Mouse (Mus musculus): ENCODE data around the gene Slirp.

Slirp gene

GRCm38 (mm10) chr12:87443700-87444122 lies at the start of gene Slirp, which contains the start of gene Alkbh1:
Gene Slirp (plus strand): TSS chr12:87443896.
Gene Alkbh1 (minus strand): TSS chr12:87444017.
- DNase-seq, result peak; percentile 87

GRCm38 (mm10) chr12:87394316-87394715 lies 49.4 kb upstream of the Slirp start:
- DNase-seq, result no peak

GRCm38 (mm10) chr12:87397126-87397525 lies 46.6 kb upstream of the Slirp start:
- no peak for DNase-seq

GRCm38 (mm10) chr12:87397811-87398417 lies 45.8 kb upstream of the Slirp start:
- no peak for DNase-seq

GRCm38 (mm10) chr12:87399119-87399819 lies 44.4 kb upstream of the Slirp start:
- DNase-seq, result no peak

DNA sequence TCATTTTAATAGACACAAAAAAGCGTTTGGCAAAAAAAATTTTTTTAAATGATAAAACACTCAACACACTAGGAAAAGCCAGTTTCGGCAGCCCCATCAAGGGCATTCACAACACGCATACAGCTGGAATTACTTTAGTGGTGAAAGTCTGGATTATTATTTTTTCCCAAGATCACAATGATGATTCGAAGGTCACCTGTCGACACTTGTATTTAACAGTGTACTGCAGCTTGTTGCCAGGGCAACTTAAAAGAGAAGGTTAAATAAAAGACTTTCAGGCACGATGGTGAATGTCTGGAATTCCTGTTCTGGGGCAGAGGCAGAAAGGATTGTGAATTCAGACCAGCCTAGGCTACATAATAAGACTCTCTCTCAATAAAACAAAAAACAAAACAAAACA lies 41.8 kb upstream of the Slirp start:
- DNase-seq, result no peak

- DNase-seq, result no peak
Observed at GRCm38 (mm10) chr12:87405165-87405564, 38.5 kb upstream of the Slirp start.

DNA sequence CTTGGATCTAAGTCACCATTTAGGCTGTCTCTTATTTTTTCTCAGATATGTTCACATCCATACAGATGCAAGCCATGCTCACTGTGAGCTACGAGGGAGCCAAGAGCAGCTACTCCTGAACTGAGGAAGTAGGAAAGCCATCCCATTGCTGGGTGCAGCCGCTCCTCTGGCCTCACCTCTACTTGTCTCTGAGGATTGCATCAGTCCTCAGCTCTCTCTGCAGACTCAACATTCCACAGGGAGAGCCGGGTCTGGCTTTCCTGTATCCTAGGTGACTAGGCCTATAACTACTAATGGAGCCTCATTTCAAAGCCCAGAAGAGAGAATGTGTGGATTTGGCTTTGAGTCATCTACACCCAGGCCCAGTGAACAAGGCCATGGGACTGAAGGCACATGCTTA lies 38.0 kb upstream of the Slirp start:
- DNase-seq, result no peak

DNA sequence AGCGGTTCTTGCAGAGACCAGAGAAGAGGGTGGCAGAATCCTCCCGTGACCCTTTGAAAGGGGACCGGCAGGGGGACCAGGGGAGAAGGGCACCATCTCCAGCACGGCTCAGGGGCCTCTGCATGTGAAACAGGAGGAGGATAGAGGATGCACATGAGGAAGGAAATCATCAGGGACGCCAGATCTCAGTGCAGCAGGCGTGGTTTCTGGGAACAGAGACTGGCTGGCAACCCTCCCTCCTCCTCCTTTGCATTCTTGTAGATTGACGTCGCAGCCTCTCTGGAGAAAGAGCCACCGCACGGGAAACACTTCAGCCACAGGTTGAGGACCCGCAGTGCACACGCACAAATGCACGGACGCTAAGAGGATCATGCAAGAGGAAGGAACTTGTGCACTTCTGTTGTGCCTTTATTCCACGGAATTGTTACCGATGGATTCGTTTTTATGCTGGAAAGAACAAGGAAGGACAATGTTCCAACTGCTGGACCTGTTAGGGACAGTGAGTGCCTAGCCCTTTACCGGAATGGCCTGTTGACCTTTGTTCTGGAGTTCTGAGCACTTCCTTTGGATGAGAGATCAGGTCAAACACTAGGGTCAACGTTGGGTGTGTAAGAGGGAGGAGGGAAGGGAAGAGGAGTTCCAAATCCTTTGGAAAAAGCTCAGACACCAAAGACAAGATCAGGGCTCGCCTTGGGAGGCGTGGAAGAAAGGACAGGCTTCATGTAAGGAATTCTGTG lies 35.7 kb upstream of the Slirp start:
- DNase-seq, result no peak

- no peak for DNase-seq
Observed at GRCm38 (mm10) chr12:87409123-87409522, 34.6 kb upstream of the Slirp start.

- no peak for DNase-seq
Observed at GRCm38 (mm10) chr12:87410999-87411398, 32.7 kb upstream of the Slirp start.

- peak; percentile 52 for DNase-seq
Observed at GRCm38 (mm10) chr12:87413179-87413790, 30.4 kb upstream of the Slirp start.

DNA sequence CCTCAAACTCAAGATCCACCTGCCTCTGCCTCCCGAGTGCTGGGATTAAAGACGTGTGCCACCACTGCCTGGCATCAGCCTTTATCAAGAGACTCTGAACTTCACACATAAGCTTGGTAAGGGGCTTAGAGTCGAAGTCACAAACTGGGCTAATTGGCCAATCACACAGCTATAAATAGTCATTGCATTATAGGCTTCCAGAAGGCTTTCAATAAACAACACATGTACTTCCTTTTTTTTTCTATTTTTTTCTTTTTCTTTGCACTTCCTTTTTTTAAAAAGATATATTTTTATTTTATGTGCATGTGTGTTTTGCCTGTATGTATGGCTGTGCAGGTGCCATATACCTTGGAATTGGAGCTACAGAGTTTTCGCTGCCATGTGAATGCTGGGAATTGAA lies 28.3 kb upstream of the Slirp start:
- no peak for DNase-seq

DNA sequence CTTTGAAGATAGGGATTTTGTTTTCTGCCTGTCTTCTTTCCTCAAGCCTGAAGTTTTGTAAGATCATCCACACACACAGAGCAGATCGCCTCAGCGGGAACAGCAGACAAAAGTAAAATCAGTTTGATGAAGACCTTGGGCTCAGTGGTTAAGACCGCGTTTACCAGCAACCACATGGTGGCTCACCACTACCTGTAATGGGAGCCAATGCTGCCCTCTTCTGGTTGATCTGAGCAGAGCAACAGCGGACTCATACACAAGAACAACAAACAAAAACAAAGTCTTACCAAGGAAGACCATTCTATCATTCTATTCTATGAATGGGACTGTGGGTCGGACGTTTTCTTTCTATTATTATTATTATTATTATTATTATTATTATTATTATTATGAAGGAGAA lies 27.0 kb upstream of the Slirp start:
- DNase-seq, result peak; percentile 27

DNA sequence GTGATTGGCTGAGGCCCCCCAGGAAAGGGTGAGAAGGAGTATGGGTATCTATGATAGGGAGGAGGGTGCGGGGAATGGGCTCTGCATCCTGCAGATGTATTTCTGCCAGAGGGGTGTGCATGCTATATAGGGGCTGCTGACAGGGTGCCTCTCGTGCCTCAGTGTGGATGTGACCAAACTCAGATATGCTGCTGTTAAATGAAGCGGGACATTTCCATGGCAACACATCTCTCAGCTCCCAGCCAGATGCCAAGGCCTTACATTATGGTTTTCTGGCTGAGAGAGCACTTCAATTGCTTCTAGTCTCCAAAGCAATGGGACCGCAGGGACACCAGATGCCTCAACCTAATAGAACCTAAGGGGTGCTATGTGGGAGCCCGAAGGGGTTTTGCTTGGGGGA lies 24.8 kb upstream of the Slirp start:
- no peak for DNase-seq

DNA sequence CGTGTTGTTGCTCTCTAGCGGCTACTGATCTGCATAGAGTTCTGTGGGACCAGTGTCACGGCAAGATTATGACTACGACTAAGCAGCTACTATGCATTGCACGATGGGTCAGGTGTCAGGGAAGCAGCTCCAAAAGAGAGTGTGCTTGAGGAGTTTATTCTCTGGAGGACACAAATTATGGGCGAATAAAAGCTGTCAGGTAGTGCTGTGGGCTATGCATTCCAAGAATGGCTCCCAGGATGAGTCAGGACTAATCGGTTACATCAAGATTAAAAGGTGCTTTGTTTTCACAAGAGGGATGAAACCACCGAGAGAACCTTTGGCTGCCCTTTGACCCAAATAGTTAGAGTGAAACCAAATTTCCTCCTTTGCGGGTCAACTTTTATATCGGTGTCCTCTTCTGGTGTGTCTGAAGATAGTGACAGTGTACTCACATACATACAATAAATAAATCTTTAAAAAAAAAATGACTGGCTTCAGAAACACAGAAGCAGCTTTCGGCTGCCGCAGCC lies 23.7 kb upstream of the Slirp start:
- no peak for DNase-seq

DNA sequence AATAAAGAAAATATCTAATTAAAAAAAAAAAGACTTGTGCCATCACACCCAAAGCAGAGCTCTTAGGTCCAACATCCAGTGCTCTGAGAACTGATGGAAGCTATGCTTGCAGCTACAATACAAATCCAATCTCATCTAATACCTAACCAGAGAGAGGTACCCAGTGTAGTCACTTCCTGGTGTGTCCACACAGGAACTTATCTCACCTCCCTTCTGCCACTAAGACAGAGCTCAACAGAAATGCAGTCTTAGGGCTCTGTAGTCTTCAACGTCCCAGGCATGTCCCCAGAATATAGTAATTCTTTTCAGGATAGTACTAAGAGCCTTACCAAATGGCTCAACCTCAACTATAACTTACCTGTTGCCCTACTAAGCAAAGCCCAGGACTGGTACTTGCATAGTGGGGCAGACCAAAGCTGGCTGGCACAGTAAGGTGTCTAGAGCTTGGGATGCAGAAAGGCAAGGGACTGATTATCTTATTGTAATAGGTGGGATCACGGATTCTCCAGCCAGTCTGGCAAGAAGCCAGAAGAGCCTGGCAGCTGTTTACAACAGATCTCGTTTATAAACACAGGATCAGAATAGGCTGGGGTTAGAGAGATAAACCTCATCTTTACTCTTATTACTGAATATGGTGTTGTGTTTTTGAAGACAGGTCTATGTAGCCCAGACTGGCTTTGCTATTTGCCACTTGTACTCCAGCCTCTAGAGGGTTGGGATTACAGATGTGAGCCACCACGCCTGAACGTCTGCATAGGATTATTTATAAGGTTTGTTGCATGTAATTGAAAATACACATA lies 21.8 kb upstream of the Slirp start:
- no peak for DNase-seq

DNA sequence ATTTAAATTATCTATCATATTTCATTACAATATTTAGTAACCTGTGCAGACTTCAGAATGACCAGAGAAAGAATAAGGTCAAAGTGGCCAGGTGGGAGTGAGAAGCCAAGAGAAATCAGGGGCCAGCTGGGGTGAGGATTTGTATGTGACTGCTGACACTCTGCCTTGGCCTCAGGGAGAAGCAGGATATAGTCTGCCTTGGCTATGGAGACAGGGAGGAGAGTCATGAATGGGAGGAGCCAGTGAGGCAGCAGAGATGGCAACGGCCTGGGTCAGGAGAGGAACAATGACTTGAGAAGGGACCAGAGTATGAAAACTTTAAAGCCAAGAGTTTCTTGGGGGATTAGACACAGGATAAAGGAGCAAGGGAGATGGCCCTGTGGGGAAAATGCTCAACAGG lies 20.0 kb upstream of the Slirp start:
- no peak for DNase-seq

- DNase-seq, result no peak
Observed at GRCm38 (mm10) chr12:87424516-87424915, 19.2 kb upstream of the Slirp start.

- DNase-seq, result no peak
Observed at GRCm38 (mm10) chr12:87426354-87427031, 17.2 kb upstream of the Slirp start.

DNA sequence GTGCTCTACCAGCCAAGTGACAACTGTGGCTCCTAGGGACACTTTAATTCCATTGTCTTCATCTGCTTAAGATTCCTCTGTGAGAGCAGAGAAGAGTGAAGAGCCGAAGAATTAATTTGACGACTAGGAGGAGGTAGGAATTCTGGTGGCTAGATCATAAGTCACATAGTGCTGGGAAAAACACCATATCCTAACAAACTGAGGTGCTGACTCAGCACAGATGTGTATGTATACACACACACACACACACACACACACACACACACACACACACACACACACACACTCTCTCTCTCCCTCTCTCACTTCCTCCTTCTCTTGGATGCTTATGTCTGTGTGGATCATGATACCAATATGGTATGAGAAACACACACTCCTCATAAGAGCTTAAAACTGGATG lies 15.4 kb upstream of the Slirp start:
- no peak for DNase-seq

DNA sequence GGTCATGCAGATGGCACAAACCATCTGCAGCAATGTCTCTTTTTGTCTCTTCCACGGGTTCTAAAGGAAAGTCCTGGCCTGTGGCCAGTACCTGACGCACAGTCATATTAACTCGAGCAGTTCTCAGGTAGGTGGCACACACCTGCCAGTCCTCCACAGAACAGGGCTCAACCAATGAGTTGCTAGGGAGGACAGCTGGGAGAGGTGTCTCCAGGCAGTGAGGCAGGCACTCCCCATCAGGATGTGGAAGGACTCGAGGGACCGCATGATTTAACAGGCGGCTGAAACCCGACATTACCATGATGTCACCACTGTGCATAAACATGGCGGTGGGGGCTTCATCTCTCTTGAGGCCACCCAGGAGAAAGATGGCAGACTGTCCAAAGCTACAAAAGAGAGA lies 14.8 kb upstream of the Slirp start:
- no peak for DNase-seq
